Mouse (Mus musculus): ENCODE measurements around the gene Chsy1.

Gene Chsy1

DNA sequence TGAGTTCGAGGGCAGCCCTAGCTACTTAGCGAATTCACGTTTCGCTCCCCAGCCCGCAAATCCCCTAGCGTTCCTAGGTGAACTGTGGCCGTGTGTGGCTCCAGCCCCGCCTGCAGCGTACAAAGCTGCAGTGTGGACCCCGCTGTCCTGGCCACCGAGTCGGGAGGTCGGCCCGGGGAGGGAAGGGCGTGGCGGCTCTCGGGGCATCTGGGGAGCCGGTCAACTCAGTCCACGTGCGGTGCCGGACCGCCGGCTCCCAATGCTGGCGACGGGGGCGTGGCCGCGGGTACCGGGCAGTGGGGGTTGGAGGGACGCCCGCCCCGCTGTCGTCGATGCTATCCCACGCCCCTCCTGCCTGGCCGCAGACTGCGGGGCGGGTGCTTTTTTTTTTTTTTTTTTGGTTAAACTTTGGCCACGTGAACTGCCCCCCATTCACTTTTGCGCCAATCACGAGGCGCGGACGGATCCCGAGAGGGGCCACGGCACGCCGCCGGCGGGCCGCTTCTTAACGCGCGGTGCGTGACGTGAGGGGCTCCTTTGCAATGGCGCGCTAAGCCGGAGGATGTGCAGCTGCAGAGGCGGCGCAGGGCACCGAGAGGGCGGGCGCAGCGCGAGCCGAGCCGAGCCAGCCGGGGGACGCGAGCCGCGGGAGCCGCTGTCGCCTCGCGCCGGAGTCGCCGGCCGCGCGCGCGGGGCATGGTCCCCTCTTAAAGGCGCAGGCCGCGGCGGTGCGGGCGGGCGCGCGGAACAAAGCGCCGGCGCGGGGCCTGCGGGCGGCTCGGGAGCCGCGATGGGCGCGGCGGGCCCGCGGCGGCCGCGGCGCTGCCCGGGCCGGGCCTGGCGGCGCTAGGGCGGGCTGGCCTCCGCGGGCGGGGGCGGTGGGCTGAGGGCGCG is at the start of gene Chsy1:
TSS of gene Chsy1 (plus strand) at position 555 of the 894 bp plus-strand sequence.
- peak; percentile 92 for DNase-seq (ENCODE audit: low spot score)

DNA sequence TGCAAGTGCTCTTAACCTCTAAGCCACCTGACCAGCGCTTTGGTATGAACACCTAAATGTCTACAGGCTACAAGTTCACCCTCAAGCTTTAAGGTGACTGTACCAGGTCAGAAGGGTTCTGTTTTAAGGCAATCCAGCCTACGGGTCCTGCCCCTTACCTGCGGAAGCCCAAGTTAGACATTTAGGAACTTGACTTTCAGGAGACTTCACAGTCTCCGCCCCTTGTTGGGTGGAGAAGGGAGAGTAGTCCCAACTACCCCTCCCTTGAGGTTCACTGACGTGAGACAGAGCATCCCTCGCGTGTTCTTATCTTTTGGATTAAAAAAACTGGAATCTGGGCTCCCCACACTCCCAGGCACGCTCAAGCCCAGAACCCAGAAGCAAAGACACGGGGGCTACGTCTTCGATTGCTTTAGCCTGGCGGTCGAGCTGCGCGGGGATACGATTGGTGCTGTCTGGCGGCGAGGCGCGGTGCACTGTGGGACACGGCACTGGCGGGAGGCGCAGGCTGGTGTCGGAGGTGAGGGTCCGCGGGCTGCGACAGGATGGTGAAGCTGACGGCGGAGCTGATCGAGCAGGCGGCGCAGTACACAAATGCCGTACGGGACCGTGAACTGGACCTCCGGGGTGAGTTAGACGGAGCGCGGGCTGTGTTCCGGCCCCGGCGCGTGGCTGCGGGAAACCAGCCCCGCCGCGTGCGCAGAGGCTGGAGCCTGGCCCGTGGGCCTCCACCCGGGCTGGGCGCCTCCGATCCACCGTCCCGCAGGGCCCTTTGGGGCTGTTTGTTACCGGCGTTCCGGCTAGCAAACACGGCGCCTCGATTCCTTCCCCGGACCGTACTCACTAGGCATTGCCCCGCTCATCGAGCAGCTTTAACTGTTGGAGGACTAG is 49.0 kb upstream of the Chsy1 start:
- peak; percentile 87 for DNase-seq (ENCODE audit: low spot score)

- DNase-seq (ENCODE audit: low spot score): no peak
These were observed 48.3 kb upstream of the Chsy1 start for GRCm38 (mm10) chr7:66061057-66061456.

GRCm38 (mm10) chr7:66076411-66076810 is 32.9 kb upstream of the Chsy1 start:
- no peak for DNase-seq (ENCODE audit: low spot score)

DNA sequence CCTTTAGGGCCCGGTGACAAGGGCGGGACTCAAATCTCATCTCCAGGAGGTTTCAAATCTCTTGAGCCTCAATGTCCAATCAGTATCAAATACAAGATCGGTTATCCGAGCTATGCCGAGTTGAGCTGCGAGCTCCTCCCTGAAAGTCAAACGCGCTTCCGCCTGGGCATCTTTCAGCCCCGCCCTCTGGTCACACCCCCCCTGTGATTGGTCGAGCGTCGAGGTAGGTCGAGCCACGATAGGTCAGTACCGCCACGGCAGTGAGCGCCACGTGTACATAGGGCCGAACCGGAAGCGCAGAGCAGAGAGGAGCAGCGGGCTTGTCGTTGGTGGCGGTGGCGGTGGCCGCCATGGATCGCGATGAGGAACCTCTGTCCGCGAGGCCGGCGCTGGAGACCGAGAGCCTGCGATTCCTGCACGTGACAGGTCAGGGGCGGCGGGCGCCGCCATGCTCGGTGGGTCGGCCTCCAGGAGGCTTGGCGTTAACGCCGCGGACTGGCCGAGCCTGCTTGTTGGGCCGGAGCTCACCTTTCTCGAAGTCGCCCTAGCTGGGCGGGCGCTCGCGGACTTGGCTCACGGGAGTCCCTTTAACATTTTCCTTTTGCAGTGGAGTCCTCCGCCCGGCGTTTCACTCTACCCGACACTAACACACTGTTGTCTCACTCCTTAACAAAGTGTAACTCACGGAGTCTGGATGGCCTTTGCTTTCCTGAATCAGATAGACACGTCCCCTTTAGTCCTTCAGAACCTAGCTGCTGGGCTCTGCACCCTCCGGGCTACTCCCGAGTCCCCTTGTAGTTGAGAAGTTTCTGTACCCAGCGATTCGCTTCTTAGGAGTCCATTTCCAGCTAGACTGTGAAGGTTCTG is 29.7 kb upstream of the Chsy1 start, which contains the start of gene Selenos:
TSS of gene Selenos (plus strand) at position 286 of the 867 bp plus-strand sequence.
- DNase-seq (ENCODE audit: low spot score): peak; percentile 94

DNA sequence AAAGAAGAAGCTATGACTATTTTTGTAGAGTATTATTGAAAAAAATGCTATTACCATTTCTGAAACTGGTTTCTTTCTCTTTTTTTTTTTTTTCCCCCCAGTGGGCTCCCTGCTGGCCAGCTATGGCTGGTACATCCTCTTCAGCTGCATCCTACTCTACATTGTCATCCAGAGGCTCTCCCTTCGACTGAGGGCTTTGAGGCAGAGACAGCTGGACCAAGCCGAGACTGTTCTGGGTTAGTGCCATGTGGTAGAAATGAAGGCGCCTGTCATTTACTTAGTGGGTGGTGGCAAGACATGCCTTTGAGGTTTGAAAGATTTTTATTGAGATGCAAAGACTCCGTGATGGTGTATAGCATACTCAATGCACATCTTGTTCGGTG is 29.1 kb upstream of the Chsy1 start:
- DNase-seq (ENCODE audit: low spot score): no peak

GRCm38 (mm10) chr7:66083757-66084156 is 25.6 kb upstream of the Chsy1 start:
- no peak for DNase-seq (ENCODE audit: low spot score)

GRCm38 (mm10) chr7:66084546-66084945 is 24.8 kb upstream of the Chsy1 start:
- no peak for DNase-seq (ENCODE audit: low spot score)

DNA sequence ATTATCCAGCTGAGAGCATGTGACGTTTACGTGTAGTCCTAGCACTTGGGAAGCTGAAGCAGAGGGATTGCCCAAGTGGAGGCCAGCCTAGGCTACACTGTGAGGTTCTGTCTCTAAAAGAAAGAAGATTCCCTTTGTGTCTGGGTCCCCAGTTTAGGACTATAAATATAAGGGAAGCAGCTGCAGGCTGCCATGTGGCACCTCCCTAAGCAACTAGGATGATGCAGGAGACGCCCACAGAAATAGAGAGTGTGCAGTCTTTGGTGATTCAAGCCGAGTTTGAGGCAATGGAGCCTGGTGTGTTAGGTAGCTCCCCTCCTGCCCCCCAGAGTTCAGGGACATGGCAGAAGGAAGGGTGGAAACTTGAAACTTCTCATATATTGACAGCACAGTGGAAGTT is 21.7 kb upstream of the Chsy1 start:
- no peak for DNase-seq (ENCODE audit: low spot score)

DNA sequence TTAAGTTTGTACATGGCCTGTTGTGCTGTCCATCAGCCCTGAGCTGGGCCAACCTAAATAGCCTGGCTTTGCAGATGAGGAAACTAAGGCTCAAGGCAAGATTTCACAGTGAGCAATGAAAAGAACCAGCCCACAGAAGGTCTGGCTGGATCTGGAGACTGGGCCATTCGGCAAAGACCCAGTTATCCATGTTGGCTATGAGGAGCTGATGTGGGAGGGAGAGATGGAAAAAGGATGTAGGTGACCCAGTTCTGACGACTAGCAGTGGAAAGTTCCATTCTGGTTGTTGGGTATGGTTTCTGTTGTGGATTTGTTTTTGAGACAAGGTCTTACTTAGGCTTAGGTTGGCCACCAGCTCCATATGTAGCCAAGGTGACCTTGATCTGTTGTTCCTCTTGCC is 21.2 kb upstream of the Chsy1 start:
- no peak for DNase-seq (ENCODE audit: low spot score)

- no peak for DNase-seq (ENCODE audit: low spot score)
These were observed 18.6 kb upstream of the Chsy1 start for GRCm38 (mm10) chr7:66090676-66091190.

DNA sequence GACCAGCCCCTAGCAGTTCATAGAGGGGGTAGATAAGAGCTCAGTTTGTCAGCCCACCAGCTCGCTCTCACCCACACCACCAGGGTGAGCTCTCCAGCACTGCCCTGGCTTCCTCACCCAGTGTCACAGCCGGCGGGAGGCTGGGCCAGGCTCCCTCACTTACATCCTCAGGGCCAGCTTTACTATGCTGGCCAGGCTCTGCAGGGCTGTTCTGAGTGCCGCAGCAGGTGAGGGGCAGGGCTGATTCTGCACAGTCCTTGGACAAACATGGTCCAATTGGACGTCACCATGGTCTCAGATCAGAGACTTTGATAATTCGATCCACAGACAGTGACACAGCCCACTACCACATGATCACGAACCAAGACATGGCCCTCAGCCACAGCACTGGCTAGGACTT is 17.8 kb upstream of the Chsy1 start:
- no peak for DNase-seq (ENCODE audit: low spot score)

DNA sequence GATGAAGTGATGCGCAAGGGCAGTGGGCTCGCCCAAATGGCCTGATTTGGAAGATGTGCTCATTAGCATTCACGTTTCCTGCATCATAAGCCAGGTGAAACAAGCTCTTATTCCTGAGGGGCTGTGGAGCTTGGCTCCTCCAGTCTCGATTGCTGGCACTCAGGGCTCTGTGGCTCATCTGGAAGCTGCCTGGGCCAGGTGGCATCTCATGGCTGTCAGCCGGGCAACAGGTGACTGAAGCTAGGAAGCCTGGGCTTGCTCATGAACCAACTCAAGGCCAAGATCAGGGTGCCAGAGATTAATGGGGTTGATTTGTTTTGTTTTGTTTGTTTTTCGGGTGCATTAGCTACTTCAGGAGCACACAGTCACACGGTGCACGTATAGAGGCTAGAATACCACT is 16.7 kb upstream of the Chsy1 start:
- no peak for DNase-seq (ENCODE audit: low spot score)

DNA sequence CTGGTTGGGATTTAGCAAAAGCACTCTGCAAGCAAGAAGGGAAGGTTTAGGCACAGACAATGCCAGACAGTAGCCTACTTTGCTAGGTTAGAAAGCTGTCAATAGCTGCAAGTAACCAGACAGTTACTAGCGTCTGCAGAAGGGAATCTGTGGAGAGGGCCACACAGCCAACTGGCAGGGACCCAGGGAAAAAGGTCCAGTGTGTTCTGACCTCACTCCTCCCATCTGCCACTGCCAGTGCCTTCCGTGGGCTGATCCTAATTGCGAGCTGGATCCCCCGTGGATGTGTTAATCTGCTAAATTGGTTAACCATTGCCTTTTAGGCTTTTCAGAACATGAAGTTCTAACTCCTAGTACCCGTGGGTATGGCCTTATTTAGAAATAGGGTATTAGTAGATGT is 15.2 kb upstream of the Chsy1 start:
- DNase-seq (ENCODE audit: low spot score): no peak

GRCm38 (mm10) chr7:66098803-66099202 is 10.5 kb upstream of the Chsy1 start:
- DNase-seq (ENCODE audit: low spot score): no peak

DNA sequence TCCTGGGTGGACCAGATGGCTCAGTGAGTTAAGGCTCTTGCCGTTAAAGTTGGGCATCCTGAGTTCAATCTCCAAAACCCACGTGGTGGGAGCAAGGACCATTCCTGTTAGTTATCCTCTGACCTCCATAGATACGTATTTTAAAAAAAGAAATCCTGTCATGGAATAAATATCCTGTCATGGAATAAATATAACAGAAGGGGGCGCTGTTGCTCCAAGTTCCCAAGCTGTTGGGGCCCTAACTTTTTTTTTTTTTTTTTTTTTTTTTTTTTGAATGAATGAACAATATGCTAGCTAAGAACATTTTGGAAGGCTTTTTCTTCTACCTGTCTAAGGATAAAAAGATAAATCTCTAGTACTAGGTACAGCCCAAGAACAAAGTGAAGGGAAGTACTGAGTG is 7.4 kb upstream of the Chsy1 start:
- DNase-seq (ENCODE audit: low spot score): no peak

DNA sequence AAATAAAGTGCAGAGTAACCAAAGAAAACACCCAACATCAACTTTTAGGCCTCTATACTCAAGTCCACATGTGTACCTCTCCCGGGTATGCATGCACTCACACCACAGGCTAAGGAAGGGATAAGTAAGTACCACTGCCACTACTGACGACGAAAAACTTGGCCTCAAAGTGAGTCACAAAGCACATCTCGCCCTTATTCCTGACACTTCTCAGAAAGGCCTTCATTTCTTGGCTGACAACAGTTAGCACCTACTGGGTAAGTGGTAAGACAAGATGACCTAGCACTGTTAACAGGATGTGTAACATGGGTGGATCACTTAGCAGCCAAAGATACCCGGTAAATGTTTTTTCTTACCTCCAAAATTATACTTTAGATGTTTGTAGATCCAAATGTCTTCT is 4.8 kb upstream of the Chsy1 start:
- DNase-seq (ENCODE audit: low spot score): no peak

GRCm38 (mm10) chr7:66105771-66106170 is 3.5 kb upstream of the Chsy1 start:
- no peak for DNase-seq (ENCODE audit: low spot score)

- DNase-seq (ENCODE audit: low spot score): no peak
These were observed 2.7 kb upstream of the Chsy1 start for GRCm38 (mm10) chr7:66106581-66107056.

GRCm38 (mm10) chr7:66107206-66107605 is 2.1 kb upstream of the Chsy1 start:
- no peak for DNase-seq (ENCODE audit: low spot score)

GRCm38 (mm10) chr7:66107930-66108329 is 1.4 kb upstream of the Chsy1 start:
- DNase-seq (ENCODE audit: low spot score): no peak
